Mouse (Mus musculus) bone marrow, adult 2 months (tissue): Measurements from ENCODE around the gene Mpzl2.

Experiments used
- CTCF ChIP-seq: fragments of 200-500 bp; IDR thresholded peaks from 2 replicates; pipeline ENCODE4 v1.5.1; 2011; ENCODE audit warnings: low read length, control low read depth; ENCODE audit not compliant: control insufficient read depth, insufficient read depth
- POLR2A ChIP-seq: fragments of 200-500 bp; IDR thresholded peaks from 2 replicates; pipeline ENCODE4 v1.6.1; 2011; ENCODE audit warnings: low read depth, mild to moderate bottlenecking, control low read depth, low read length, borderline replicate concordance; ENCODE audit not compliant: control insufficient read depth

DNA sequence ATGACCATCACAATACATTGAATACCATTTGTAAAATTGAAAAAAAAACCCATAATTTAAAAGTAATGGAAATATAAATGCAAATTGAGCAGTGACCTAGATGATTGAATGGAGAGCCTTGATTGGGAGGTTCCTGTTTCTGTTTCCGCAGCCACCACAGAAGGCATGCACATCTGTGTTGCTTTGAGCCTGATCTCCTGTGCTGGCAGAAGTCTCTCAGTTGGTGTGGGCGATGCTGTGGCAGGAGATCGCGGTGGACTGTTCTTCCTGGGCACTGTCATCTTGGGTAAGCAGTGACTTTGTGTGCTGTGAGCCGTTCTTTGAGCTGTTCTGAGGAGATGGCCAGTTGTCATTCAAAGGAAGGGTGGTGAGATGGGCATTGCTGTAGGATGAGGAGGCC is 39.4 kb downstream of the Mpzl2 start, which contains the start of gene Jaml:
- TF ChIP-seq CTCF (no peak), POLR2A (no peak)
